Mouse (Mus musculus) liver, adult 2 months (tissue): ENCODE data around the gene Nrxn3. TPM values are rescaled to one million over a fixed set of nuclear protein-coding genes. Genes with fewer than 3 reads are reported as not detected.

Experiments used
- DNase-seq: peaks from one replicate; pipeline ENCODE4 v3.0.0-alpha.2; 2011; ENCODE audit warnings: low read depth, low spot score; ENCODE audit errors: extremely low read depth
- H3K27ac ChIP-seq: fragments of 200-500 bp; replicated peaks from 2 replicates; pipeline ENCODE4 v1.5.1; 2012; ENCODE audit warnings: low read depth, mild to moderate bottlenecking, control low read depth, inconsistent platforms, low read length; ENCODE audit not compliant: insufficient read depth
- H3K27me3 ChIP-seq: fragments of 200-500 bp; 2 replicates; pipeline ENCODE4 v1.6.1; 2012; ENCODE audit warnings: mild to moderate bottlenecking, moderate library complexity, low read length, inconsistent platforms; ENCODE audit not compliant: control insufficient read depth, insufficient read depth
- H3K36me3 ChIP-seq: fragments of 200-500 bp; 2 replicates; pipeline ENCODE4 v1.6.1; 2012; ENCODE audit warnings: low read length, inconsistent platforms; ENCODE audit not compliant: control insufficient read depth, insufficient read depth
- H3K4me1 ChIP-seq: fragments of 200-500 bp; 2 replicates; pipeline ENCODE4 v1.6.1; 2011; ENCODE audit warnings: low read length; ENCODE audit not compliant: control insufficient read depth, insufficient read depth
- H3K4me3 ChIP-seq: fragments of 200-500 bp; 2 replicates; pipeline ENCODE4 v1.5.1; 2011; ENCODE audit warnings: low read depth, mild to moderate bottlenecking, control low read depth, low read length, moderate library complexity; ENCODE audit not compliant: insufficient read depth
- H3K79me2 ChIP-seq: fragments of 200-500 bp; 2 replicates; pipeline ENCODE4 v1.6.1; 2012; ENCODE audit warnings: inconsistent platforms, mild to moderate bottlenecking, low read length, moderate library complexity; ENCODE audit not compliant: control insufficient read depth, insufficient read depth
- H3K9ac ChIP-seq: fragments of 200-500 bp; 2 replicates; pipeline ENCODE4 v1.6.1; 2012; ENCODE audit warnings: low read depth, mild to moderate bottlenecking, control low read depth, inconsistent platforms, low read length
- CTCF ChIP-seq: fragments of 200-500 bp; IDR thresholded peaks from 2 replicates; pipeline ENCODE4 v1.5.1; 2011; ENCODE audit warnings: low read depth, low read length, control low read depth
- POLR2A ChIP-seq: fragments of 200-500 bp; IDR thresholded peaks from 2 replicates; pipeline ENCODE4 v1.6.1; 2011; ENCODE audit warnings: low read length, control low read depth; ENCODE audit not compliant: insufficient read depth; ENCODE audit errors: extremely low read depth
- WGBS: fragments of 180-500 bp; shearing (Covaris S2); methylation state at CpG from one replicate; pipeline ENCODE4 v1.1.7; 2018; 5-methylcytosine and 5-hydroxymethylcytosine counted together
- polyA plus RNA-seq: library from polyadenylated mRNA; depleted of rRNA; stranded (reverse); fragments of >200 nt; gene quantifications from 2 replicates; pipeline ENCODE4 v1.2.3, GENCODE M21; 2012
- total RNA-seq: library from RNA; depleted of rRNA; stranded (reverse); fragments of >200 nt; gene quantifications from 2 replicates; pipeline ENCODE4 v1.2.3, GENCODE M21; 2014

The Nrxn3 gene
- total and polyA plus RNA-seq, 2 experiments = 0.18 to 0.31 TPM

GRCm38 (mm10) chr12:88990753-88991152 lies 268.1 kb downstream of the Nrxn3 start:
- no peaks in the 10 kb centered on the region for H3K4me1 ChIP-seq
- DNase-seq = no peak
- H3K4me3 ChIP-seq = no peak overlapping the region
- TF ChIP-seq CTCF = no peak
- no peak for TF ChIP-seq POLR2A
- 90% methylated on average over 5 of the region's 5 CpGs for WGBS
- H3K27ac ChIP-seq = no peak overlapping the region
- no peaks in the 10 kb centered on the region for H3K27me3 ChIP-seq
- no peak overlapping the region for H3K9ac ChIP-seq
- H3K36me3 ChIP-seq = no peaks in the 10 kb centered on the region
- H3K79me2 ChIP-seq = no peaks in the 10 kb centered on the region

GRCm38 (mm10) chr12:88992141-88992540 lies 269.5 kb downstream of the Nrxn3 start:
- H3K4me1 ChIP-seq = no peaks in the 10 kb centered on the region
- TF ChIP-seq CTCF (peak; percentile 46), POLR2A (no peak)
- no peak overlapping the region for H3K4me3 ChIP-seq
- H3K27ac ChIP-seq = no peak overlapping the region
- no peak overlapping the region for H3K9ac ChIP-seq
- 0% methylated on average over 2 of the region's 2 CpGs for WGBS
- H3K79me2 ChIP-seq = no peaks in the 10 kb centered on the region
- peak; percentile 38 for DNase-seq
- H3K36me3 ChIP-seq = no peaks in the 10 kb centered on the region
- H3K27me3 ChIP-seq = no peaks in the 10 kb centered on the region

GRCm38 (mm10) chr12:88993788-88994187 lies 271.1 kb downstream of the Nrxn3 start:
- DNase-seq = no peak
- 87% methylated on average over 4 of the region's 4 CpGs for WGBS
- H3K4me1 ChIP-seq = no peaks in the 10 kb centered on the region

GRCm38 (mm10) chr12:89016436-89016835 lies 293.8 kb downstream of the Nrxn3 start:
- WGBS = 86% methylated on average over 1 of the region's 1 CpGs
- no peaks in the 10 kb centered on the region for H3K79me2 ChIP-seq
- no peak for TF ChIP-seq POLR2A
- TF ChIP-seq CTCF = no peak
- no peaks in the 10 kb centered on the region for H3K27me3 ChIP-seq
- H3K27ac ChIP-seq = no peak overlapping the region
- no peak overlapping the region for H3K4me3 ChIP-seq
- peak; percentile 85 for DNase-seq
- H3K9ac ChIP-seq = no peak overlapping the region
- no peaks in the 10 kb centered on the region for H3K36me3 ChIP-seq
- H3K4me1 ChIP-seq = no peaks in the 10 kb centered on the region

More at GRCm38 (mm10) chr12:88993788-88994187, 271.1 kb downstream of the Nrxn3 start:
- TF ChIP-seq POLR2A (no peak), CTCF (no peak)
- Histone ChIP-seq H3K36me3 (no peaks in the 10 kb centered on the region), H3K4me3 (no peak overlapping the region), H3K9ac (no peak overlapping the region), H3K79me2 (no peaks in the 10 kb centered on the region), H3K27me3 (no peaks in the 10 kb centered on the region), H3K27ac (no peak overlapping the region)

GRCm38 (mm10) chr12:89025180-89025579 lies 302.5 kb downstream of the Nrxn3 start:
- WGBS = 93% methylated on average over 1 of the region's 1 CpGs
- Histone ChIP-seq H3K9ac (no peak overlapping the region), H3K36me3 (no peaks in the 10 kb centered on the region), H3K27ac (no peak overlapping the region), H3K4me1 (no peaks in the 10 kb centered on the region), H3K4me3 (no peak overlapping the region), H3K27me3 (no peaks in the 10 kb centered on the region), H3K79me2 (no peaks in the 10 kb centered on the region)
- no peak for DNase-seq
- TF ChIP-seq POLR2A (no peak), CTCF (no peak)

GRCm38 (mm10) chr12:89035984-89036618 lies 313.4 kb downstream of the Nrxn3 start:
- no peak overlapping the region for H3K4me3 ChIP-seq
- peak; percentile 24 for DNase-seq
- no peak overlapping the region for H3K27ac ChIP-seq
- no peaks in the 10 kb centered on the region for H3K36me3 ChIP-seq
- no peak overlapping the region for H3K9ac ChIP-seq
- H3K79me2 ChIP-seq = no peaks in the 10 kb centered on the region
- H3K27me3 ChIP-seq = no peaks in the 10 kb centered on the region
- 61% methylated on average over 4 of the region's 4 CpGs for WGBS
- no peaks in the 10 kb centered on the region for H3K4me1 ChIP-seq
- no peak for TF ChIP-seq POLR2A
- TF ChIP-seq CTCF = no peak
